Mouse (Mus musculus) neural tube, embryonic 11.5 days (tissue): Measurements from ENCODE around the gene Sgcg. TPM values are rescaled to one million over a fixed set of nuclear protein-coding genes. Genes with fewer than 3 reads are reported as not detected.

ENCODE experiments used
- ATAC-seq: fragments of 200-750 bp; cut with Nextera tagmentation; 2 replicates; pipeline ENCODE4 v1.8.0; 2017; ENCODE audit warnings: moderate number of reproducible peaks, mild to moderate bottlenecking, moderate TSS enrichment, moderate library complexity; ENCODE audit not compliant: insufficient read depth, low FRiP score, low TSS enrichment
- DNase-seq: peaks from one replicate; pipeline ENCODE4 v3.0.0-alpha.2; 2015; ENCODE audit warnings: low spot score
- H3K27ac ChIP-seq: fragments of 300-500 bp; sonication (generic); 2 replicates; pipeline ENCODE4 v1.5.1; 2014; ENCODE audit warnings: low read depth, mild to moderate bottlenecking, low read length
- H3K27me3 ChIP-seq: fragments of 300-500 bp; sonication (generic); 2 replicates; pipeline ENCODE4 v1.6.1; 2014; ENCODE audit warnings: mild to moderate bottlenecking, low read length, mixed read lengths; ENCODE audit not compliant: control insufficient read depth, insufficient read depth
- H3K36me3 ChIP-seq: fragments of 300-500 bp; sonication (generic); 2 replicates; pipeline ENCODE4 v1.6.1; 2014; ENCODE audit warnings: mild to moderate bottlenecking, low read length, moderate library complexity, mixed read lengths; ENCODE audit not compliant: control insufficient read depth, insufficient read depth
- H3K4me1 ChIP-seq: fragments of 300-500 bp; sonication (generic); 2 replicates; pipeline ENCODE4 v1.6.1; 2014; ENCODE audit warnings: low read length, mixed read lengths; ENCODE audit not compliant: control insufficient read depth, insufficient read depth
- H3K4me2 ChIP-seq: fragments of 300-500 bp; sonication (generic); 2 replicates; pipeline ENCODE4 v1.6.1; 2014; ENCODE audit warnings: low read depth, mild to moderate bottlenecking, moderate library complexity
- H3K4me3 ChIP-seq: fragments of 300-500 bp; sonication (generic); 2 replicates; pipeline ENCODE4 v1.5.1; 2014; ENCODE audit warnings: low read depth, low read length
- H3K9ac ChIP-seq: fragments of 300-500 bp; sonication (generic); 2 replicates; pipeline ENCODE4 v1.6.1; 2014; ENCODE audit warnings: mild to moderate bottlenecking, low read length
- H3K9me3 ChIP-seq: fragments of 300-500 bp; sonication (generic); 2 replicates; pipeline ENCODE4 v1.6.1; 2016; ENCODE audit warnings: low read length; ENCODE audit not compliant: control insufficient read depth
- WGBS: fragments of 180-500 bp; shearing (Covaris S2); extraction: QIAGEN DNeasy Blood & Tissue Kit; methylation state at CpG from one replicate; pipeline ENCODE4 v1.1.7; 2014; 5-methylcytosine and 5-hydroxymethylcytosine counted together
- polyA plus RNA-seq: library from polyadenylated mRNA; unstranded; fragments of >200 nt; fragmentation: Nextera tagmentation; extraction: Ambion mirVana; gene quantifications from 2 replicates; pipeline ENCODE4 v1.2.1, GENCODE M21; 2014

Sgcg gene
- polyA plus RNA-seq, 1 experiment from 2014 or later, result 2.0 TPM

DNA sequence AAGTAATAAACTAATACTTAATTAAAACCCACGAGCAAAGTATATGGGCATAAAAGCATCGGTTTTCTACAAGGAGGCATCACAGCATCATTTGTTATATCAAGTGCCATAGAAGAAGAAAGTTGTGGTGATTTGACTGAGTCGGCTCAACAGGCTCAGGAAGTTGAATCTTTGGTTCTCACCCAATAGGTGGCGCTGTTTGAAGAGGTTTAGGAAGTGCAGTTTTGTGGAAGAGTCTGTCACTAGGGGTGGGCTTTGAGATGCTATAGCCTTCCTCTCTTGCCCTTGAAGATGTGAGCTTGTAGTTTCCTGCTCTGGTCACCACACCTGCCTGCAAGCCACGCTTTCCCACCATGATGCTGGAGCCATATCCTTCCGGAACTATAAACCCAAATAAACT is 15.7 kb downstream of the Sgcg start:
- H3K4me3 ChIP-seq, result no peak overlapping the region
- H3K36me3 ChIP-seq, result no peaks in the 10 kb centered on the region
- no peak for DNase-seq
- H3K27me3 ChIP-seq, result no peaks in the 10 kb centered on the region
- WGBS, result 44% methylated on average over 6 of the region's 6 CpGs
- no peak overlapping the region for H3K9ac ChIP-seq
- ATAC-seq, result no peak
- no peaks in the 10 kb centered on the region for H3K4me1 ChIP-seq
- H3K9me3 ChIP-seq, result no peaks in the 10 kb centered on the region
- H3K27ac ChIP-seq, result no peak overlapping the region
- H3K4me2 ChIP-seq, result no peak overlapping the region

DNA sequence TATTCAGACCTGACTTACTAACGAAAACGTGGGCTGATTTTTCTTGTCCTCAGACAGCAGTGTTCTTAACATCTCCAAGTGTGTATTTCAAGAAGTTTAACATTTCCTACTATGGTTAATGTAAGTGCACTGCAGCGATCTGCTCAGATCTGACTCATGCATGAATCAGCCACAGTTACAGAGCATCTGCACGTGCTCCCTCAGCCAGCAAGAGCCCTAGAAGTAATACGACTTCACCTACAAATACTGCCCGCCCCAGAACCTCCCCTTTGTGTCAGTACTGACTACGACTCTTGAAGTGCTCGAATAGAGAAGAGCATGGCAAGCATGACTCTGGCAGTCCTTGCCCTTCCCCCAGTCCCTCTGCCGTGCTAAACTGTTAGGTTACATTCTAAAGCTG is 19.5 kb downstream of the Sgcg start:
- H3K9me3 ChIP-seq, result no peaks in the 10 kb centered on the region
- 67% methylated on average over 9 of the region's 9 CpGs for WGBS
- no peaks in the 10 kb centered on the region for H3K4me1 ChIP-seq
- ATAC-seq (no peak), DNase-seq (no peak)
- no peaks in the 10 kb centered on the region for H3K36me3 ChIP-seq
- no peak overlapping the region for H3K4me2 ChIP-seq
- no peak overlapping the region for H3K4me3 ChIP-seq
- H3K27ac ChIP-seq, result no peak overlapping the region
- H3K9ac ChIP-seq, result no peak overlapping the region
- H3K27me3 ChIP-seq, result no peaks in the 10 kb centered on the region

DNA sequence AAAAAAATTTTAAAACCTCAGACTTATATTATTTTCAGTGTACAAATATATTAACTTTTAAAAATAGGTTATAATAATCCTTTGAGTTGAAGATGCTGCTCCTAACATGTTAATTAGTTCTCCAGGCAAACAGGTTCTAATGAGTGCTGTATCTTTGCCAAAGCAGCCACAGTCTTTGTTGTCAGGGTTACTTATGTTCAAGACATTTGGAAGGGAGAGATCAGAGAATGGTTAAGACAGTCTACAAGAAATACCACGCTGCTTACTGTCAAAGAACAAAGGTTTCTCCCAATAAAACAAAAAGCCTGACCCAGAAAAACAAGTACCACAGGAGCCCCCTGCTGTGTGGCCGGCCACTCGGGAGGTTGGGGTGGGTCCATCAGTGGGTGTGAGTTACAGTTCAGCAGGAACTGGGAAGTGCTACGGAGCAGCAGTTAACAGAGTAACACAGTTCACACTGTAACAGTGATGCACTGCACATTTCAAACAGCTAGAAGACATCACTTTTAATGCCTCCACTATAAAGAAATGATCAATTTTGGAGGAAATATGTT is 21.1 kb downstream of the Sgcg start:
- no peak overlapping the region for H3K4me2 ChIP-seq
- DNase-seq (no peak), ATAC-seq (no peak)
- H3K36me3 ChIP-seq, result no peaks in the 10 kb centered on the region
- no peak overlapping the region for H3K27ac ChIP-seq
- no peak overlapping the region for H3K4me3 ChIP-seq
- 20% methylated on average over 4 of the region's 4 CpGs for WGBS
- H3K9ac ChIP-seq, result no peak overlapping the region
- H3K27me3 ChIP-seq, result no peaks in the 10 kb centered on the region
- no peaks in the 10 kb centered on the region for H3K4me1 ChIP-seq
- no peaks in the 10 kb centered on the region for H3K9me3 ChIP-seq

- ATAC-seq, result no peak
- 69% methylated on average over 5 of the region's 5 CpGs for WGBS
Observed at GRCm38 (mm10) chr14:61235846-61236474, 22.3 kb downstream of the Sgcg start.

DNA sequence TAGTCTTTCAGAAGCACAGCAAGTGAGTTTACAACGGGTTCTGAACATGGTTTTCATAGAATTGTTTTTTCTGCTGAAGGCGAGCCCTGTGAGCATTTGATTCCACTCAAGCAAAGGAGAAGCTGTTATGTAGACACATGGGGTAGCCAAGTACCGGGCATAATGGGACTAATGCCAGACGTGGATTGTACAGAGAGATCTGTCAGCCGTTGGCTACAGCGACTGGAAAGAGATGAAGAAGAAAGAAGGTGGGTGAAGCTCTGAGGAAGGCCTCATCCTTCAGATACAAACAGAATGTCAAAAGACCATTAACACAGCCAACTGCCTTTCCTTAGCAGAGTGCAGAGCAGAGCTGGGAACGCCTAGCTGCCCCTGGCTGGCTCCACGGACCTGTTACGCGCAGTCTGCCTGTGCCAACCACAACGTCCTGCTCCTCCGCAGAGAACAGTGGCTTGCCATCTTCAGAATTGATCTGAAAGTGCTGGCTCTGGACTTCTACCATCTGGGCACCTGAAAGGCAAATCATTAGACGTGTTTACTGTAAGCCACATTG is 26.2 kb downstream of the Sgcg start:
- no peaks in the 10 kb centered on the region for H3K36me3 ChIP-seq
- no peak overlapping the region for H3K4me3 ChIP-seq
- no peak overlapping the region for H3K4me2 ChIP-seq
- DNase-seq, result no peak
- H3K27ac ChIP-seq, result no peak overlapping the region
- no peak for ATAC-seq
- H3K9me3 ChIP-seq, result no peaks in the 10 kb centered on the region
- H3K4me1 ChIP-seq, result no peaks in the 10 kb centered on the region
- no peaks in the 10 kb centered on the region for H3K27me3 ChIP-seq
- 92% methylated on average over 13 of the region's 13 CpGs for WGBS
- H3K9ac ChIP-seq, result no peak overlapping the region

More at GRCm38 (mm10) chr14:61235846-61236474, 22.3 kb downstream of the Sgcg start:
- H3K4me2 ChIP-seq, result no peak overlapping the region
- no peaks in the 10 kb centered on the region for H3K27me3 ChIP-seq
- no peaks in the 10 kb centered on the region for H3K9me3 ChIP-seq
- H3K9ac ChIP-seq, result no peak overlapping the region
- no peak overlapping the region for H3K4me3 ChIP-seq
- DNase-seq, result no peak
- no peak overlapping the region for H3K27ac ChIP-seq
- H3K4me1 ChIP-seq, result no peaks in the 10 kb centered on the region
- H3K36me3 ChIP-seq, result no peaks in the 10 kb centered on the region

GRCm38 (mm10) chr14:61230179-61230578 is 28.1 kb downstream of the Sgcg start:
- no peaks in the 10 kb centered on the region for H3K27me3 ChIP-seq
- no peaks in the 10 kb centered on the region for H3K36me3 ChIP-seq
- H3K4me1 ChIP-seq, result no peaks in the 10 kb centered on the region
- ATAC-seq (no peak), DNase-seq (no peak)
- WGBS, result 91% methylated on average over 4 of the region's 4 CpGs
- H3K4me2 ChIP-seq, result no peak overlapping the region
- H3K9ac ChIP-seq, result no peak overlapping the region
- H3K9me3 ChIP-seq, result no peaks in the 10 kb centered on the region
- H3K27ac ChIP-seq, result no peak overlapping the region
- no peak overlapping the region for H3K4me3 ChIP-seq

DNA sequence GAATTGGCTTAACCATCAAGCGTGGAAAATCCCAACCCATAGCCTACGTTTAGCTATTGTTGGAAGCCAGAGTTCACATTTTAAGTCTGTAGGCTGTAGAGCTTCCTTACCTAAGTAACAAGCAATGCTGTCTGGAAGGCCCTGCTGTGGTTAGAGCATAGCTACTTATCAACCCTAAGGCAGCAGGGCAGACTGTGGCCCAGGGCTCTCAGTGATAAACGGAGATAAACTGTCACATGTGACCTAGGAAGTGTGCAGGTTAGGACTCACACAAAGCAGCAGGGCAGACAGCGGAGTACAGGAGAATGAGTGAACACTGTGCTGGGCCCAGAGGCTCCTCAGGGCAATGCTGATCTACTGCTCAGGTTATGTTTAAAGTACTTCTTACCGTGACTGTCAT is 28.5 kb downstream of the Sgcg start:
- no peak overlapping the region for H3K9ac ChIP-seq
- H3K4me3 ChIP-seq, result no peak overlapping the region
- no peak overlapping the region for H3K4me2 ChIP-seq
- no peak for DNase-seq
- H3K9me3 ChIP-seq, result no peaks in the 10 kb centered on the region
- no peak overlapping the region for H3K27ac ChIP-seq
- no peaks in the 10 kb centered on the region for H3K27me3 ChIP-seq
- no peak for ATAC-seq
- no peaks in the 10 kb centered on the region for H3K36me3 ChIP-seq
- 88% methylated on average over 5 of the region's 5 CpGs for WGBS
- H3K4me1 ChIP-seq, result no peaks in the 10 kb centered on the region

DNA sequence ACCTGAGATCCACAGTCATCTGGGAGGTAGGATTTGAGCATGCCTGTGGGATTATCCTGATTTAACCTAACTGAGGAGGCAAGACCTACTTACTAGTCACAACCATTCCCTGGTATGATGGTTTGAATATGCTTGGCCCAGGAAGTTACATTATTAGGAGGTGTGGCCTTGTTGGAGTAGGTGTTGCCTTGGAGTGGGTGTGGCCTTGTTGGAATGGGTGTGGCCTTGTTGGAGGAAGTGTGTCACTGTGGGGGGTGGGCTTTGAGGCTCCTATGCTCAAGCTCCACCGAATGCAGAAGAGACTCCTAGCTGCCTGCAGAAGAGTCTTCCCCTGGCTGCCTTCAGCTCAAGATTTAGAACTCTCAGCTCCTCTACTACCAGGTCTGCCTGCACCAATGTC is 32.1 kb downstream of the Sgcg start:
- Histone ChIP-seq H3K36me3 (no peaks in the 10 kb centered on the region), H3K27ac (no peak overlapping the region), H3K9ac (no peak overlapping the region), H3K4me1 (no peaks in the 10 kb centered on the region), H3K9me3 (no peaks in the 10 kb centered on the region), H3K27me3 (no peaks in the 10 kb centered on the region), H3K4me3 (no peak overlapping the region), H3K4me2 (no peak overlapping the region)
- DNase-seq, result no peak
- no peak for ATAC-seq
- WGBS, result 57% methylated on average over 1 of the region's 1 CpGs

DNA sequence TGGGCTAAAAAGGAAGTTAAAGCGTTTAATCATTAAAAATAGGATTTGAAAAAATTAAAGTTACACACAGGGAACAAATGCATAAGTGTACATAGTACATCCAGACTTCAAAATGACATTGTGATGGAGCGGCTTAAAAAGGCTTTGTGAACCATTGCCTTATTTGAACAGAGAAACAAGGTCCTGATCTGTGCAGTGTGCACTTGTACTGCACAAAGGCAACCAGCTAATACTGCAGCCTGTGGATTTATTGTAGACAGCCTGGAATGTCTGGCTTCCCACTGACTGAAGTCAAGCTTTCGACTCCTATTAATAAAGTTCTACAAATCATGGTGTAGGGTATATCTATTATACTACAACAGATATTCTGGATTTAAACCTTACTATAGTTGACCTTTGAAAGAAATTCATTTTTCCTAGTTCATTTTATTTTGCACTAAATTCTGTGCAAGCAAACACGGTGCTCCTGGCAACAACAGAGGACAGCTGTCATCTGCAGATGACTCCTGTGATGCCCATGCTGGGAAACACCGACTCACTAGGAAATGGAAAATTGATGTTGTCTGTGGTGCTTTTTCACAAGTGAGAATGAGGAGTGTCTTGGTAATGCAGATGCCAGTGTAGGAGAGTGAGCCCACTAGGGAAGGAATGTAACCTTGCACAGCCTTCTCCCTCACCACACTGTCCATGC is 33.8 kb downstream of the Sgcg start:
- no peak for ATAC-seq
- H3K27ac ChIP-seq, result no peak overlapping the region
- no peak overlapping the region for H3K4me3 ChIP-seq
- WGBS, result 81% methylated on average over 5 of the region's 5 CpGs
- no peaks in the 10 kb centered on the region for H3K36me3 ChIP-seq
- H3K27me3 ChIP-seq, result no peaks in the 10 kb centered on the region
- no peaks in the 10 kb centered on the region for H3K4me1 ChIP-seq
- no peak overlapping the region for H3K9ac ChIP-seq
- no peak overlapping the region for H3K4me2 ChIP-seq
- DNase-seq, result no peak
- H3K9me3 ChIP-seq, result no peaks in the 10 kb centered on the region
